Mouse (Mus musculus) limb, embryonic 15.5 days (tissue): ENCODE data around the gene Lama5. TPM values are rescaled to one million over a fixed set of nuclear protein-coding genes. Genes with fewer than 3 reads are reported as not detected.
A peak's percentile ranks its signal among the peaks of the same experiment; 100 is the strongest.

ENCODE experiments used
- ATAC-seq: fragments of 200-750 bp; cut with Nextera tagmentation; 2 replicates; pipeline ENCODE4 v1.8.0; 2017; ENCODE audit warnings: low read depth, moderate TSS enrichment; ENCODE audit not compliant: insufficient number of reproducible peaks, low FRiP score, low TSS enrichment
- H3K27ac ChIP-seq: fragments of 300-500 bp; sonication (generic); 2 replicates; pipeline ENCODE4 v1.5.1; 2015; ENCODE audit warnings: moderate library complexity, mild to moderate bottlenecking, inconsistent platforms
- H3K27me3 ChIP-seq: fragments of 300-500 bp; sonication (generic); 2 replicates; pipeline ENCODE4 v1.6.1; 2015; ENCODE audit warnings: inconsistent platforms
- H3K36me3 ChIP-seq: fragments of 300-500 bp; sonication (generic); 2 replicates; pipeline ENCODE4 v1.6.1; 2015; ENCODE audit warnings: inconsistent platforms
- H3K4me1 ChIP-seq: fragments of 300-500 bp; sonication (generic); 2 replicates; pipeline ENCODE4 v1.6.1; 2015; ENCODE audit warnings: inconsistent platforms
- H3K4me2 ChIP-seq: fragments of 300-500 bp; sonication (generic); 2 replicates; pipeline ENCODE4 v1.6.1; 2015; ENCODE audit warnings: mild to moderate bottlenecking, inconsistent platforms
- H3K4me3 ChIP-seq: fragments of 300-500 bp; sonication (generic); 2 replicates; pipeline ENCODE4 v1.5.1; 2015; ENCODE audit warnings: mild to moderate bottlenecking, inconsistent platforms
- H3K9ac ChIP-seq: fragments of 300-500 bp; sonication (generic); 2 replicates; pipeline ENCODE4 v1.6.1; 2015; ENCODE audit warnings: inconsistent platforms
- H3K9me3 ChIP-seq: fragments of 300-500 bp; sonication (generic); 2 replicates; pipeline ENCODE4 v1.6.1; 2016; ENCODE audit warnings: inconsistent platforms
- WGBS: fragments of 180-500 bp; shearing (Covaris S2); methylation state at CpG from one replicate; pipeline ENCODE4 v1.1.7; 2015; 5-methylcytosine and 5-hydroxymethylcytosine counted together
- polyA plus RNA-seq: library from polyadenylated mRNA; unstranded; fragments of >200 nt; fragmentation: Nextera tagmentation; extraction: Ambion mirVana; gene quantifications from 2 replicates; pipeline ENCODE4 v1.2.1, GENCODE M21; 2015

Lama5 gene
- polyA plus RNA-seq, 1 experiment from 2014 or later = 25.9 TPM

DNA sequence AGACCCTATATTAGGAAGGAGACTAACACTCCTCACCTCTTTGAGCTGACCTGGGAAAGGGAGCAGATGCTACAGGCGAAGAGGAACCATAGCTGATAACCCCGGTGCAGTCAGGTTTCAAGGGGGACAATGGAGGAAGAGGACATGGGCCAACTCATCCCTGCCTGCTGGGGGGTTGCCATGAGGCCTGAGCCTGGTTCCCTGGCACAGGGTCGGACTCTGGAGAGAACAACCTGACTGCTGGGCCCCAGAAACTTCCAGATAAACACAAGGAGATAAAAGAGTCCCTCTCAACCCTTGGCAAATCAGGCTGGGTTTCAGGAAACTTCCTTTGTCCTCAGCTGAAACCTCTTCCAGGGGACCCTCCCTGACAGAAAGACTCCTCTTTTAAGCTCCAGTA is 7.4 kb downstream of the Lama5 start:
- Histone ChIP-seq H3K36me3 (no peaks in the 10 kb centered on the region), H3K9ac (no peak overlapping the region), H3K4me1 (peaks cover 43% of the 10 kb centered on the region), H3K4me3 (no peak overlapping the region), H3K27me3 (peaks cover 1% of the 10 kb centered on the region), H3K27ac (peak overlapping the region; percentile 43; the same call in 1 of the 2 replicates), H3K9me3 (no peaks in the 10 kb centered on the region), H3K4me2 (no peak overlapping the region)
- ATAC-seq = no peak
- WGBS = 79% methylated on average over 3 of the region's 3 CpGs

DNA sequence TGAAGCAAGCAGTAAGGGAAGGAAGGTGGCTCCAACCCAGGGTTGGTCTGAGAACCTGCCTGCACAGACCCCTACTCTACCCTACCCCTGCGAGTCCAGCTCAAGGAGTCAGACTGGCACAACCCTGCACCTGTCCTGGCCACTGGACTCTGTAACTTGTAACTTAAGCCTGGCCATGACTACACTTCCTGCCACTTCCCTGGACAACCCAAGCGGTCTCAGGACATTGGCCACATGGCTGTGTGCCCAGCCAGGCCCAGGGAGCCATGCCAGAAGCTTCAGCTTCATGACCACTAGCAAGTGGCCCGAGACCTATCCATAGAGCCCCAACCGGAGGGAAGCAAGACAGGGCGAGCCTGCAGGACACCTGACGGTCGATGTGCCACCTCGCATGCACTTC is 8.1 kb downstream of the Lama5 start:
- H3K4me1 ChIP-seq = peaks cover 43% of the 10 kb centered on the region
- no peaks in the 10 kb centered on the region for H3K27me3 ChIP-seq
- no peak overlapping the region for H3K4me2 ChIP-seq
- no peak for ATAC-seq
- no peak overlapping the region for H3K27ac ChIP-seq
- H3K9me3 ChIP-seq = no peaks in the 10 kb centered on the region
- no peak overlapping the region for H3K4me3 ChIP-seq
- H3K36me3 ChIP-seq = no peaks in the 10 kb centered on the region
- no peak overlapping the region for H3K9ac ChIP-seq
- WGBS = 77% methylated on average over 8 of the region's 8 CpGs

DNA sequence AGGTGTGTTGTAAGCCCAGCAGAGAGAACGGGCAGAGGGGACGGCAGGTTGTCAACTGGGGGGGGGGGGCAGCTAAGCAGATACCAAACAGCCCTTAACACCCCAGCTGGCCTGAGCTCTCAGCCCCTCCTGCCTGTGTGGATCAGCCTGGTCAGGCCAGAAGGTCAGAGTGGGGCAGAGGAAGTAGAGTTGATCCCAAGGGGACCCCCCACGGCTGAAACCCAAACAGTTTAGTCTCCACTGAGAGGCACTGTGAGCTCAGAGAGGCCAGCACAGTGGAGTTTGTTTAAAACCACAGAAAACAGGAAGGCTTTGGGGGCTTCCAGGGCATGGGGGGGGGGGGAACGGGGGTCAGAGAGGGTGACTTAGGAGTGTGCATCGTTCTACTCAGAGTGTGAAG is 8.7 kb downstream of the Lama5 start:
- Histone ChIP-seq H3K9me3 (no peaks in the 10 kb centered on the region), H3K27ac (no peak overlapping the region), H3K27me3 (no peaks in the 10 kb centered on the region), H3K36me3 (no peaks in the 10 kb centered on the region), H3K4me1 (peaks cover 37% of the 10 kb centered on the region), H3K9ac (no peak overlapping the region), H3K4me3 (no peak overlapping the region), H3K4me2 (no peak overlapping the region)
- 45% methylated on average over 5 of the region's 5 CpGs for WGBS
- no peak for ATAC-seq

DNA sequence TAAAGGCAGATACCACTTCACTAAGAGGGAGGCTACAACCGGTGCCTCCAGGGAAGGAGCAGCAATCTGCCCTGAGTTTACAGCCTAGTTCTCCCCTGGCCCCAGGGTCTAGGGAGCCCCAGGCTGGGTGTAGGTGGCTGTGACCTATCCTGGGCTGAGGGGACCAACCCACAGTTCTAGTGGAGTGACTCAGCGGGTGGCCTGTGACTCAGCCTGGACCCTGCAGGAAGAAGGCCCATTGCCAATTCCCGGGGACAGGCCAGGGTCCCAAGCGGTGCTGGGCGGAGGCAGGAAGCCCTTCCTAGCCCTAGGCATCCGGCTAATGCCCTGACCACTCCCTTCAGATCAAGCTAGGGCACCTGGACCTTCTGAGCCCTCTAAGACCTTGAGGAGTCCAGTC is 9.7 kb downstream of the Lama5 start:
- H3K27ac ChIP-seq = no peak overlapping the region
- 76% methylated on average over 6 of the region's 6 CpGs for WGBS
- no peaks in the 10 kb centered on the region for H3K36me3 ChIP-seq
- peaks cover 32% of the 10 kb centered on the region for H3K4me1 ChIP-seq
- no peaks in the 10 kb centered on the region for H3K9me3 ChIP-seq
- H3K9ac ChIP-seq = no peak overlapping the region
- H3K4me2 ChIP-seq = no peak overlapping the region
- H3K27me3 ChIP-seq = no peaks in the 10 kb centered on the region
- H3K4me3 ChIP-seq = no peak overlapping the region
- ATAC-seq = no peak

DNA sequence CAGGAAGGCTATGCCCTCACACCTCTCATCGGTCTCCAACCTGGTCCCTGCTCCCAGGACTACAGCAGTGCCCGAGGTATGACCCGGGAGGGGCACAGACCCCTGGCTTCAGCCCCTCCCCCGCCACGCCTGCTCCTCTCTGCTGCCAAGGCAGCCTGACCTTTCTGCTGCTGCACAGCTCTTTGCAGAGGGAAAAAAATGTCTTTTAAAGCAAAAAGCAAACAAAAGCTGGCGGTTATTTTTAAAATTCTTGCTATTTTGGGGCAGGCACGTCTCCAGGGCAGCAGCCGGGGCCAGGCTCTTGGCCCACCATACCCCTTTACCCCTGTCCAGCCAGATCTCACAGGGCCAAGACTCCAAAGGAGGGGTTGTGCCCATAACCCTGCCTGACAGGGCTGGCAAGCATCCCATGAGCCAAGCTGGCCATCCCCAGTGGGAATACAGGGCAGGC is 10.6 kb downstream of the Lama5 start:
- no peaks in the 10 kb centered on the region for H3K36me3 ChIP-seq
- H3K9ac ChIP-seq = no peak overlapping the region; the same call in 1 of the 2 replicates
- no peaks in the 10 kb centered on the region for H3K9me3 ChIP-seq
- H3K4me1 ChIP-seq = peaks cover 29% of the 10 kb centered on the region
- no peak for ATAC-seq
- no peak overlapping the region for H3K4me2 ChIP-seq
- 67% methylated on average over 8 of the region's 8 CpGs for WGBS
- H3K4me3 ChIP-seq = no peak overlapping the region
- no peaks in the 10 kb centered on the region for H3K27me3 ChIP-seq
- H3K27ac ChIP-seq = no peak overlapping the region

DNA sequence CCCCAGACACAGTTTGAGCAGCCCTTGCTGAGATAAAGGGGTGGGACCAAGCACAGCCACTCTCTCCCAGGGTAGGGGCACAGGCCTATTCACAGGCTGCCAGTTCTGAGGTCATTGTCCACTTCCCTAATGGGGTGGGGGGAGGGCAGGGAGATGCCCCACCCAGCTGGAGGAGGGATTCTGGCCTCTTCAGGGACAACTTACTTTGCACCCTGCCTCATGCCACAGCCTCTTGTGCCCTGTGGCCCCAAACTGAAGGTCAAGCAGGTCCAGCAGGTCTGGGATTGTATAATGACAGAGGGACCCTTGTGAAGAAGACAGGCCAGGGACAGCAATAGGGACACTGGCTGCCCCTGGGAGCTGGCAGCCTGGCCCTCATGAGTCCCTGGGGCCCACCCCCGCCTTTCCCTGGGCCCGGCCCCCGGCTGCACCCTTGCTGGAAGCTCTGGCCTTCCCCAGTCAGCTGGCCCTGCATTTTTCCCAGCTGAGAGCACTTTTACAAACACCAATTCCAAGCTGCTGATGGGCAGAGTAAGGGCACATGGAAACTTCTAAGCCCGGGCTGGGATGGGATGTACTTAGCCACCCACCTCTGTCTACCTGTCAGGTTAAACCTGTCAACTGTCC is 11.2 kb downstream of the Lama5 start:
- Histone ChIP-seq H3K36me3 (no peaks in the 10 kb centered on the region), H3K4me2 (no peak overlapping the region), H3K4me3 (no peak overlapping the region), H3K9ac (no peak overlapping the region), H3K27me3 (no peaks in the 10 kb centered on the region), H3K9me3 (no peaks in the 10 kb centered on the region), H3K4me1 (peaks cover 27% of the 10 kb centered on the region), H3K27ac (no peak overlapping the region)
- no peak for ATAC-seq
- 75% methylated on average over 4 of the region's 4 CpGs for WGBS

DNA sequence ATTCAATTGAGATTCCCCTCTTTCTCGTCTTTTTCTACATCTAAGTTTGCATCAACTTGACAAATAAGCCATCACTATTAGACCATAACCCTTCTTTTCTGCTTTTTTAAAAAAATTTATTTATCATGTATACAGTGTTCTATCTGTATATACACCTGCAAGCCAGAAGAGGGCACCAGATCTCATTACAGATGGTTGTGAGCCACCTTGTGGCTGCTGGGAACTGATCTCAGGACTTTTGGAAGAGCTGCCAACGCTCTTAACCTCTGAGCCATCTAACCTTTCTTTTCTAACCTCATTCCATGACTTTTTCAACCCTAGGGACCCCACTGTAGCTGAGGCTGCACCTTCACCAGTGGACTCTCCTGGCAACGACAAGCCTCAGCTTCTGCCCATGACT is 13.4 kb downstream of the Lama5 start:
- H3K4me1 ChIP-seq = peaks cover 20% of the 10 kb centered on the region
- H3K27me3 ChIP-seq = no peaks in the 10 kb centered on the region
- no peak overlapping the region for H3K4me3 ChIP-seq
- H3K36me3 ChIP-seq = no peaks in the 10 kb centered on the region
- no peak overlapping the region for H3K27ac ChIP-seq
- no peaks in the 10 kb centered on the region for H3K9me3 ChIP-seq
- WGBS = 91% methylated on average over 3 of the region's 3 CpGs
- H3K4me2 ChIP-seq = no peak overlapping the region
- no peak overlapping the region for H3K9ac ChIP-seq
- ATAC-seq = no peak

DNA sequence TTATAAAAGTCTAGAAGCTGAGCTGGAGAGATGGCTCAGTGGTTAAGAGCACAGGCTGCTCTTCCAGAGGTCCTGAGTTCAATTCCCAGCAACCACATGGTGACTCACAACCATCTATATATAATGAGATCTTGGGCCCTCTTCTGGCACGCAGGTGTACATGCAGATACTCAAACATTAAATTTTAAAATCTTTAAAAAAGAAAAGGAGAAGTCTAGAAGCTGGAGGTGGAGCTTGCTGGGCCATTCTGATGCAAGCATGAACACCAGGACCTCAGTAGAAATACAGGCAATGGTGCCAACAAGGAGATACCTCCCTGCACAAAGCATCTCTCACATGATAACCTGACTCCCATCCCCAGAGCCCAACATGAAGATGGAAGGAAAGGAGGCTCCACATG is 16.7 kb downstream of the Lama5 start:
- no peaks in the 10 kb centered on the region for H3K27me3 ChIP-seq
- peaks cover 5% of the 10 kb centered on the region; the same call in 1 of the 2 replicates for H3K4me1 ChIP-seq
- no peak for ATAC-seq
- H3K9me3 ChIP-seq = no peaks in the 10 kb centered on the region
- H3K4me2 ChIP-seq = no peak overlapping the region
- WGBS = 86% methylated on average over 1 of the region's 1 CpGs
- no peak overlapping the region; the same call in 1 of the 2 replicates for H3K27ac ChIP-seq
- 0 out of 2 replicates have a peak, but pooled peaks cover 2% of the 10 kb centered on the region for H3K36me3 ChIP-seq
- H3K9ac ChIP-seq = no peak overlapping the region
- H3K4me3 ChIP-seq = no peak overlapping the region

DNA sequence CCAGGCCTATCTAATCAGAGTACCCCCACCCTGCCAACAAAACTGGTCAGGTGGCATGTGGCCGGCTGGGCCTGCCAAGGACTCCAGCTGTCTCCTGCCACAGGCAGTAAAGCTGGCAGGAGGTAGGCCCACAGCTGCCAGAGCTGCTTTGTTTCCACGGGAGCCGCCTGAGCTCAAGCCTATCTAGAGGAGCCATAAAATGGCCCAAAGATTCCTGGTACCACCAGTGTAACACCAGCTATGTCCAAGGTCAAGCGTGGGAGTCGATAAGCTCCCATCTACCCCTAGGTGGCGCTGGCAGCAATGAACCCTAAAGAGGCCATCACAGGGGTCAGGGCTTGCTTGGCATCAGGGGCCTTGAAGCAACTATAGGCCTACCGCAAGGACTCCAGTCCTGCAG is 17.8 kb downstream of the Lama5 start:
- Histone ChIP-seq H3K27ac (no peak overlapping the region), H3K4me2 (no peak overlapping the region), H3K9me3 (no peaks in the 10 kb centered on the region), H3K9ac (no peak overlapping the region), H3K4me3 (no peak overlapping the region), H3K4me1 (peaks cover 5% of the 10 kb centered on the region; the same call in 1 of the 2 replicates), H3K27me3 (no peaks in the 10 kb centered on the region), H3K36me3 (0 out of 2 replicates have a peak, but pooled peaks cover 2% of the 10 kb centered on the region)
- WGBS = 64% methylated on average over 7 of the region's 7 CpGs
- ATAC-seq = no peak

DNA sequence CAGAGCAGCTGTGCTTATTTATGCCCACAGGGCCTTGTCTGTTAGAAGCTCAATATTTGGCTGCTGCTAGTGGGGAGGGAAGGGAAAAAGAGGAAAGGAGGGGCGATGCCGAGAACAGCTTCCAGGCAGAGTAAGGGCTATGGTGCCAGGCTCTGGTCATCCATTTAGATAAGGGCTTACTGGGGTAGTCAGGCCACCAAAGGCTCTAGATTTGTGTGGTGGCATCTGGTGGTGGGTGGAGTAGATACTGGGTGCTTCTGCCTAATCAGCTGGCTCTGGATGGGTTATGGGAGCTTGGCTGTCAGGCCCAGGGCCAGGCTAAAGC is 19.7 kb downstream of the Lama5 start:
- Histone ChIP-seq H3K36me3 (0 out of 2 replicates have a peak, but pooled peaks cover 2% of the 10 kb centered on the region), H3K9ac (no peak overlapping the region), H3K27ac (no peak overlapping the region), H3K4me3 (no peak overlapping the region), H3K4me1 (peaks cover 5% of the 10 kb centered on the region; the same call in 1 of the 2 replicates), H3K4me2 (no peak overlapping the region), H3K27me3 (no peaks in the 10 kb centered on the region), H3K9me3 (no peaks in the 10 kb centered on the region)
- ATAC-seq = no peak
- whole genome bisulfite sequencing = 81% methylated on average over 2 of the region's 2 CpGs

DNA sequence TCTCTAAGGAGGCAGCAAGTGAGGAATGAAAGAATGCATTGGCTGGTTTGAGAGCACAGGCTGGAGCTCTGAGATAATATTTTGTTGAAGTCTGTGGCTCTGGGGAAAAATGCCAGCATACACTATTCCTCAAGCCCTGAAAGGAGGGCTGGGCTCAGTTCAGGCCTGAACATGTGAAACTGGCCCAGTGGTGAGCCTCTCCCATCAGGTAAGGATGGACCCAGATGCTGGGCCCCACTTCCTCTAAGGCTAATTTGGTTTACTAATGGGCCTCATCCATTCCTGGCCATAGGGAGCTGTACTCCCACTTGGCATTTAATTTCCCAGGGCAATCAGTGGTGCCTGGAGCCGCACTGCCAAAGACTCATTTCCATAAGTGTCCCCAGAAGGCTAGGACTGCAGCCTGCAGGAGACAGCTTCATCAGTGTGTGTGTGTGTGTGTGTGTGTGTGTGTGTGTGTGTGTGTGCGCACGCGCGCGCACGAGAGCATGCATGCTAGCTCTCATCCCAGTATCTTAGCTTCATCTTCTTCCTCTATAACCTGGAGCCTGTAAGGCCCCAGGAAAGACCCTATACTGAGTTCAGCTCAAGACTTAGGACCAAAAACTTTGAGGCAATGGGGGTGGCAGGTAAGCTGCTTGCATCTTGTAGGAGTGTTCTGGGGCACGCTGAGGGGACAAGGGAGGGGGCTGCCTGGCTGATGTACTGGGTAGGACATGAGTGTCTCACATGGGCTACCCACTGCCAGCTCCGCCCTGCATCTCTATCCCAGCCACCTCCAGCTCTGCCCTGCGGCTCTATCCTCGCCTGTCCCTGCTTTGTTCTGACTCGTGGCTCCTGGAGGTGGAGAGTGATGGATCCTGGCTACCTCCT is 20.3 kb downstream of the Lama5 start:
- Histone ChIP-seq H3K36me3 (0 out of 2 replicates have a peak, but pooled peaks cover 2% of the 10 kb centered on the region), H3K4me1 (peaks cover 5% of the 10 kb centered on the region; the same call in 1 of the 2 replicates), H3K27ac (no peak overlapping the region), H3K27me3 (no peaks in the 10 kb centered on the region), H3K9ac (no peak overlapping the region), H3K4me2 (no peak overlapping the region), H3K9me3 (no peaks in the 10 kb centered on the region), H3K4me3 (no peak overlapping the region)
- WGBS = 81% methylated on average over 12 of the region's 12 CpGs
- ATAC-seq = no peak

DNA sequence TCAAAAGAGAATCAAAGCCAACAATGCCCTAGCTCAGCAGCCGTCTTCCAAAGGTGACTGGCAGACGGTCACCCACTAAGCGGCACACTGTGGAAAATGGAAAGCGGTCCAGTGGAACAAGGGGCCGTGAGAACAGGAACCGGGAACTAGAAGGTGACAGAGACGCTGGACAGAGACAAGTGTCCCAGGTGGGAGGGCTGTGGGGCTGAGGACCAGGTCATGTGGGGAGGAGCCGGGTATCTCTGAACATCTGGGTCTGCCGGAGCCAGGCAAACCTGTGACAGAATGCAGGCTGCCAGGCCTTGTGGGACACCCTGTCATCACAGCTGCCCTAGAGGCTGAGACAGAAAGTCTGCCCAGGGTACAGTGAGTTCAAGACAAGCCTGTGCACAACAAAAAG is 21.2 kb downstream of the Lama5 start:
- 0 out of 2 replicates have a peak, but pooled peaks cover 2% of the 10 kb centered on the region for H3K36me3 ChIP-seq
- WGBS = 72% methylated on average over 9 of the region's 9 CpGs
- no peaks in the 10 kb centered on the region for H3K27me3 ChIP-seq
- no peak overlapping the region for H3K9ac ChIP-seq
- H3K4me2 ChIP-seq = no peak overlapping the region
- no peak for ATAC-seq
- H3K9me3 ChIP-seq = no peaks in the 10 kb centered on the region
- H3K4me1 ChIP-seq = peaks cover 5% of the 10 kb centered on the region; the same call in 1 of the 2 replicates
- H3K4me3 ChIP-seq = no peak overlapping the region
- no peak overlapping the region for H3K27ac ChIP-seq
